Mouse (Mus musculus) C2C12 (cell line): ENCODE results near the gene Ciita. TPM values are rescaled to one million over a fixed set of nuclear protein-coding genes. Genes with fewer than 3 reads are reported as not detected.

Source experiments
- H3K27me3 ChIP-seq: one replicate; pipeline ENCODE4 v1.6.1; 2011; ENCODE audit not compliant: control insufficient read depth, insufficient read depth, insufficient read length
- H3K36me3 ChIP-seq: one replicate; pipeline ENCODE4 v1.6.1; 2011; ENCODE audit not compliant: control insufficient read depth, insufficient read depth
- H3K4me3 ChIP-seq: one replicate; pipeline ENCODE4 v1.5.1; 2011; ENCODE audit warnings: mild to moderate bottlenecking, control low read depth; ENCODE audit not compliant: poor library complexity, insufficient read depth, severe bottlenecking
- H3K79me2 ChIP-seq: one replicate; pipeline ENCODE4 v1.6.1; 2011; ENCODE audit not compliant: control insufficient read depth, insufficient read depth
- H3K79me3 ChIP-seq: one replicate; pipeline ENCODE4 v1.6.1; 2011; ENCODE audit warnings: low read depth, control low read depth
- H3ac ChIP-seq: one replicate; pipeline ENCODE3; 2011; ENCODE audit warnings: low read depth; ENCODE audit not compliant: control insufficient read depth, insufficient read length
- CEBPB ChIP-seq: IDR thresholded peaks from one replicate; pipeline ENCODE4 v1.6.1; 2011; ENCODE audit warnings: low read depth, mild to moderate bottlenecking, control low read depth, moderate library complexity
- CTCF ChIP-seq: IDR thresholded peaks from one replicate; pipeline ENCODE4 v1.5.1; 2011; ENCODE audit not compliant: control insufficient read depth, insufficient read depth, insufficient read length
- FOSL1 ChIP-seq: IDR thresholded peaks from one replicate; pipeline ENCODE4 v1.8.0; 2011; ENCODE audit warnings: mild to moderate bottlenecking, low read length; ENCODE audit not compliant: poor library complexity, insufficient read depth, severe bottlenecking
- MAX ChIP-seq: IDR thresholded peaks from one replicate; pipeline ENCODE4 v1.6.1; 2011; ENCODE audit warnings: mild to moderate bottlenecking, control low read depth
- MYOD1 ChIP-seq: IDR thresholded peaks from one replicate; pipeline ENCODE4 v1.6.1; 2011; ENCODE audit warnings: low read depth; ENCODE audit not compliant: control insufficient read depth, insufficient read length
- MYOG ChIP-seq: IDR thresholded peaks from one replicate; pipeline ENCODE4 v1.6.1; 2011; ENCODE audit not compliant: control insufficient read depth, insufficient read length; ENCODE audit errors: extremely low read depth
- USF1 ChIP-seq: IDR thresholded peaks from one replicate; pipeline ENCODE4 v1.6.1; 2011; ENCODE audit warnings: low read depth, mild to moderate bottlenecking, control low read depth, moderate library complexity
- polyA plus RNA-seq: library from polyadenylated mRNA; unstranded; fragments of >200 nt; fragmentation: generic; extraction: Trizol; gene quantifications from one replicate; pipeline ENCODE4 v1.2.1, GENCODE M21; 2012; ENCODE audit warnings: missing spikeins

The Ciita gene
- polyA plus RNA-seq, 1 experiment: not detected

DNA sequence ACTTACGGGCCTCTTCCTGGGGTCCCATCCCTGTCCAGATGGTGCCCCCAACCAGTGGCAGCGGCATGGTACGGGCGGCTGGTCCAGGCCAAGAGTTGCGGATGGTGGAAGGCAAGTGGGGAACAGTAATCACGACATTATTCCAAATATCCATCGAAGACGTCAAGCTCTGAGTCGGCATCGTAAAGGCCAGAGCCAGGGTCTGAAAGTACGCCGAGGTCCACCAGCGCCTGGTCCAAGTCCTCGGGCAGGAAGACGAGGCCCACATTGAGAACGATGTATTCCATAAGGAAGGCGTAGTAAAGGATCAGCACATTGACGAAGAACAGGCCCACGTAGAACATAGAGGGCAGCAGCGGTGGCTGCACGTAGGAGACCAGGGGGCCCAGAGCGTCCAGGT lies 62.4 kb downstream of the Ciita start:
- peaks cover 48% of the 10 kb centered on the region for H3K79me2 ChIP-seq
- H3K4me3 ChIP-seq: peak overlapping the region; percentile 42
- TF ChIP-seq USF1: no peak
- no peak for TF ChIP-seq CEBPB
- TF ChIP-seq MAX: no peak
- no peak for TF ChIP-seq MYOG
- TF ChIP-seq MYOD1: no peak
- no peak for TF ChIP-seq FOSL1
- TF ChIP-seq CTCF: no peak
- H3ac ChIP-seq: peak overlapping the region; percentile 70
- H3K79me3 ChIP-seq: peaks cover 6% of the 10 kb centered on the region
- H3K27me3 ChIP-seq: no peaks in the 10 kb centered on the region
- H3K36me3 ChIP-seq: no peaks in the 10 kb centered on the region

DNA sequence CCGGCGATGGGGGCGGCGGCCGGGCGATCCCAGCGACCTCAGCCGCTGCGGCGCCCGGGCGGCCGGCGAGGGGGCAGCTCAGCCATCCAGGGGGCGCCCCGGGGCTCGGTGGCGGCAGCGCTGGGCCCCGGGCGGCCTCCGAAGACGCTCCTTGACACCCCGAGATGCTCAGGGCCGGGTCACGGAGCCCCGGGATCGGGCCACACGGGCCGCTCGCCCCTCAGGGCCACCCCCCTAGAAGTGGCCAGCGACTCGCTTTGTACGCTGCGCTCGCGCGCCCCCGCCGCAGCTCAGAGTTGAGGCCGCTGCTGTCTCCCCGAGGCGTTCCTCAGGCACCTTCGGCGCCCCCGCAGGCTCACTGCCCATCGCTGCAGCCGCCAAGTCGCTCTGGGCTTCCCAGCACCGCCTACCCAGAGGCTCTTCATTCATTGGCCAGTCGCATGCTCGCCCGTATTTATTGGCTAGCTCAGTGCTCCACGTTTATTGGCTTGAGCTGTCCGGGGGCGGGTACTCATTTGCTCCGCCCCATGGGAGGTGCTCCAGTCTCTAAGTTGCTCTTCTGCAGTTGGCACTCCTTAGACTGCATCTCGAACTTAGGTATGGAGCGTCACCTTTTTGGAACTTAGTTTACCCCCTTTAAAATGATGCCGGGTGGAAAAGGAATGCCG lies 63.0 kb downstream of the Ciita start, which contains the start of gene Dexi:
Gene Dexi (minus strand): TSS at position 357 of the 668 bp plus-strand sequence.
- TF ChIP-seq FOSL1: no peak
- TF ChIP-seq USF1: no peak
- TF ChIP-seq MYOG: no peak
- no peak for TF ChIP-seq CEBPB
- no peak for TF ChIP-seq MAX
- no peak for TF ChIP-seq MYOD1
- TF ChIP-seq CTCF: peak; percentile 18
- Histone ChIP-seq H3K27me3 (no peaks in the 10 kb centered on the region), H3K36me3 (no peaks in the 10 kb centered on the region), H3K79me2 (peaks cover 53% of the 10 kb centered on the region), H3K4me3 (peak within 1 kb of the TSS; percentile 42), H3K79me3 (peaks cover 6% of the 10 kb centered on the region), H3ac (peak within 1 kb of the TSS; percentile 70)

DNA sequence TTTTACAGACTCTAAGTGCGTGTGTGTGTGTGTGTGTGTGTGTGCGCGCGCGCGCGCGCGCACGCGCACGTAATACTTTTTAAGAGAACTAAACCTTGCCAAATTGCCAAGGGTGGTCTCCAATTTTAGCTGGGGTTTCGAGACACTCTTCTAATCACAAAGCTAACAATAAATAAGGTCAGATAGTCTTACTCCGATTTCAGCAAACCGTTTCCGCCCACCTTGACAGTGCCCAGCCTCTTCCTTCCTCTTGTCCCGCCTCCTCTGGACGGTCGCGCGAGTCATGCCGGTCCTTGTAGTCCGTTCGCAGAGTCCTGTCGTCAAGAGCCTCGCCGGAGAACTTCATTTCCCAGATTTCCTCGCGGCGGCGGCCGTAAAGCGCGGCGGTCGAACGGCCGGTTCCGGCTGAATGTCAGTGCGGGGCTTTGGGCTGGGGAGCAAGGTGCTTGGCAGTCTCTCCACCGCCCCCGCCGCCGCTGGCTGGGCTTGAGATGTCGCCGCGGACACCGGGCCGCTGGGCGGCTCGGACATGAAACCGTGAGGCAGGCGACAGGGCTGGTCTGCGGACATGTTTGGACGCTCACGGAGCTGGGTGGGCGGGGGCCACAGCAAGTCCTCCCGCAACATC lies 65.2 kb downstream of the Ciita start, which contains the start of gene Clec16a:
Gene Clec16a (plus strand): TSS at position 345 of the 628 bp plus-strand sequence.
- Histone ChIP-seq H3K79me3 (peaks cover 6% of the 10 kb centered on the region), H3K79me2 (peaks cover 43% of the 10 kb centered on the region), H3ac (peak within 1 kb of the TSS; percentile 61), H3K27me3 (no peaks in the 10 kb centered on the region), H3K4me3 (peak within 1 kb of the TSS; percentile 87), H3K36me3 (no peaks in the 10 kb centered on the region)
- TF ChIP-seq CTCF (no peak), USF1 (no peak), FOSL1 (no peak), CEBPB (no peak), MAX (no peak)

DNA sequence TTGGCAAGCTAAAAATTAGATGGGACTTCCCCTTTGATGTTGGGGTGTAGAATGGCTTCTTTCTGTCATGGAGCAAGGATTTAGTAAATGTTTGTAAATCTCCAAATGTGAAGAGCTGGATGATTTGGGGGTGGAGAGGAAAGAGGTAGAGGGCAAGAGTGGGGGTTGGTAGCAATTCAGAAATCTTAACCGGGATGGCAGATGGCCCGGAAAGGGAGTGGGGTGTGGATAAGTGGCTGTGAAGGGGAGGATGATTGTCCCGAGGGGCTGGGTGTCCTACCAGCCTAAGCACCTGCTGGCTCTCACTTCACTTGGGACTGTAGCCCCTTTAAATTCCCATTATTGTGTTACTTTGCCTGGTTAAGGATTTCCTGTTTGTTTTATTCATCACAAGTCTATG lies 67.0 kb downstream of the Ciita start:
- Histone ChIP-seq H3K36me3 (no peaks in the 10 kb centered on the region), H3ac (no peak overlapping the region), H3K79me2 (peaks cover 26% of the 10 kb centered on the region), H3K4me3 (no peak overlapping the region), H3K27me3 (no peaks in the 10 kb centered on the region), H3K79me3 (no peaks in the 10 kb centered on the region)
- TF ChIP-seq MAX: no peak
- TF ChIP-seq USF1: no peak
- TF ChIP-seq FOSL1: no peak
- TF ChIP-seq CEBPB: no peak
- no peak for TF ChIP-seq MYOG
- TF ChIP-seq CTCF: no peak
- no peak for TF ChIP-seq MYOD1

DNA sequence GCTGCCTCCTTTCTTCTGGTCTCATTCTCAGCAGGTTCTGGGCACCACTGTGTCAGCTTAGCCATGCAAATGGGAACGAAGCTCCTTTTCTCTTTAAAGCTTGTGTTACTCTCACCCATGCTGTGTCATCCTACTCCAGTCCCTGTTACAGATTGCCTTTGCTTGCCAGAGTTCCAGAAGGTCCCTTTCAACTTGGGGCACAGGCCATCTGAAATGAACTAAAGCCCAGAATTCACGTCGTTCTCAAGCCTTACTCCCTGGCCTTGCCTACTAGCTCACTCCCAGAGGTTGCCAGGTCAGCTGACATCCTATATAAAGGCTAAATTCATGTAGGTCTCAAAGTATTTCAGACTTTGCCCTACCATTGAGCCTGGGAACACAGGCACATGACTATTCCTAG lies 69.1 kb downstream of the Ciita start:
- H3K79me3 ChIP-seq: no peaks in the 10 kb centered on the region
- no peaks in the 10 kb centered on the region for H3K36me3 ChIP-seq
- H3K4me3 ChIP-seq: no peak overlapping the region
- peaks cover 20% of the 10 kb centered on the region for H3K79me2 ChIP-seq
- TF ChIP-seq CEBPB (no peak), USF1 (no peak)
- H3K27me3 ChIP-seq: no peaks in the 10 kb centered on the region
- no peak overlapping the region for H3ac ChIP-seq

DNA sequence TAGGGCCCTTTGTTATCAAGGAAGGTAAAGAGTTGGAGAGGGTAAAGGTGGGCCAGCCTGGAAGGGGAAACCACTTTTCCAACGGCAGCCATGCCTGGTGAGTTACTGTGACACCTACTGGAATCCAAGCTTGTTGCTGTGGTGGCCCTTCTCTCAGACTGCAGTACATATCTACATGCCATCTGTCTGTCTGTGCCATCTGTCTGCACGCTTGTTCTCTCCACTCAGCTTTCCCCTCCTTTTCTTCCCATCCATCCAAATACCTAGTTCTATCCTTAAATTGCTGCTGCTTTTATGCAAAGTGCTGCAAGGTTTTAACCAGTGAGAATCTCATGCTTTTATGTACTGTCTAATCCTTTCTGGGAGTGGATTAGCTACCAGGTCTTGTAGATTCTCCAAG lies 69.7 kb downstream of the Ciita start:
- H3K4me3 ChIP-seq: no peak overlapping the region
- no peaks in the 10 kb centered on the region for H3K36me3 ChIP-seq
- H3K27me3 ChIP-seq: no peaks in the 10 kb centered on the region
- H3K79me3 ChIP-seq: no peaks in the 10 kb centered on the region
- H3K79me2 ChIP-seq: peaks cover 21% of the 10 kb centered on the region
- no peak for TF ChIP-seq FOSL1
- no peak for TF ChIP-seq USF1
- TF ChIP-seq MAX: no peak
- no peak for TF ChIP-seq MYOD1
- no peak for TF ChIP-seq CEBPB
- TF ChIP-seq CTCF: no peak
- no peak overlapping the region for H3ac ChIP-seq
